Mouse (Mus musculus): ENCODE measurements around the gene Steap3. TPM values are rescaled to one million over a fixed set of nuclear protein-coding genes. Genes with fewer than 3 reads are reported as not detected.

Gene Steap3
- polyA plus RNA-seq, 1 experiment from 2014 or later = 3.2 TPM

DNA sequence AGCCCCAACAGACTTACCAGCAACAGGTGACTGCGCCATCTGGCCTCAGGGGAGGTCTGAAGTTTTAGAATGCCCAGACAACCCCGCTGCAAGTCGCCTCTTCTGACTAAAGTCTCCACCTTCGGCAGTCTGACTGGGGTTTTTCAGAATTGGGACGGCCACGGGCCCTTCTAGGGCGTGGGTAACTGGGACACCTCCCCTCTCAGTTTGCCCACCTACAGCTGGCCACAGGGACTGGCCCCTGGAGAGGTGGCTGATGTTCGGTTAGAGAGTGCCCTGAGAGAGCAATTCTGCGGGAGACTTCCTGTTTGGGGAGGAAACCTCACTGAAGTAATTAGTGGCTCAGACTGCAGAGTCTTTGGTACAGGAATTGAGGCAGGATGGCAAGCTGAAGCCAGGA lies 13.8 kb downstream of the Steap3 start:
- 64% methylated on average over 9 of the region's 9 CpGs for WGBS

DNA sequence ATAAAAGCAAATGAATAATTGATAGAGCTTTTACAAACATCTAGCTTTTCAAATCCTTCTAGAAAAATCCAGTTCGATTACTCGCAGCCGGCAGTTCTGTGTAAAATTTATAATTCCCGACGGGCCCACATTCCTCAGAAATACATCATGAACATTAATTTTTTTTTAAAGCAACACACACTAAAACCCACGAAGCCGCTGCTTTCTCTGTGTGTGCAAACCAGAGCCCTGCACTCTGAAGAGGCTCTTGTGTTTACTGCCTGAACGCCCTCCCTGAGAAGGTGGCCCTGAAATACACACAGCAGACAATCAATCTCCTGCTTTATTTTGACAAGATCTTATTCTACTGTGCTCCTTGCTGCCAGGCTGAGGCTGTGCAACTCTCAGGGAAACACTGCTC lies 14.3 kb downstream of the Steap3 start:
- H3K27ac ChIP-seq (replicated peaks; ENCODE audit: low read depth, low read length) = no peak overlapping the region
- no peak overlapping the region for H3K4me2 ChIP-seq (ENCODE audit: low read length)
- ATAC-seq (ENCODE audit: low FRiP score, low TSS enrichment) = no peak
- no peaks in the 10 kb centered on the region for H3K27me3 ChIP-seq (ENCODE audit: control insufficient read depth, insufficient read depth, low read length)
- H3K4me3 ChIP-seq (replicated peaks; ENCODE audit: low read depth, low read length) = no peak overlapping the region
- 82% methylated on average over 8 of the region's 8 CpGs for WGBS
- DNase-seq = no peak
- H3K9me3 ChIP-seq (ENCODE audit: control insufficient read depth, low read length) = no peaks in the 10 kb centered on the region
- no peaks in the 10 kb centered on the region for H3K4me1 ChIP-seq (ENCODE audit: control insufficient read depth, insufficient read depth, low read length)
- H3K36me3 ChIP-seq (ENCODE audit: control insufficient read depth, insufficient read depth, low read length) = no peaks in the 10 kb centered on the region
- no peak overlapping the region for H3K9ac ChIP-seq (replicated peaks; ENCODE audit: low read length)

More for the DNA sequence above, 13.8 kb downstream of the Steap3 start:
- no peak overlapping the region for H3K4me2 ChIP-seq (ENCODE audit: low read length)
- no peak overlapping the region for H3K27ac ChIP-seq (replicated peaks; ENCODE audit: low read depth, low read length)
- no peaks in the 10 kb centered on the region for H3K9me3 ChIP-seq (ENCODE audit: control insufficient read depth, low read length)
- no peak overlapping the region for H3K9ac ChIP-seq (replicated peaks; ENCODE audit: low read length)
- no peak overlapping the region for H3K4me3 ChIP-seq (replicated peaks; ENCODE audit: low read depth, low read length)
- H3K36me3 ChIP-seq (ENCODE audit: control insufficient read depth, insufficient read depth, low read length) = no peaks in the 10 kb centered on the region
- DNase-seq = no peak
- H3K4me1 ChIP-seq (ENCODE audit: control insufficient read depth, insufficient read depth, low read length) = no peaks in the 10 kb centered on the region
- ATAC-seq (ENCODE audit: low FRiP score, low TSS enrichment) = no peak
- no peaks in the 10 kb centered on the region for H3K27me3 ChIP-seq (ENCODE audit: control insufficient read depth, insufficient read depth, low read length)

DNA sequence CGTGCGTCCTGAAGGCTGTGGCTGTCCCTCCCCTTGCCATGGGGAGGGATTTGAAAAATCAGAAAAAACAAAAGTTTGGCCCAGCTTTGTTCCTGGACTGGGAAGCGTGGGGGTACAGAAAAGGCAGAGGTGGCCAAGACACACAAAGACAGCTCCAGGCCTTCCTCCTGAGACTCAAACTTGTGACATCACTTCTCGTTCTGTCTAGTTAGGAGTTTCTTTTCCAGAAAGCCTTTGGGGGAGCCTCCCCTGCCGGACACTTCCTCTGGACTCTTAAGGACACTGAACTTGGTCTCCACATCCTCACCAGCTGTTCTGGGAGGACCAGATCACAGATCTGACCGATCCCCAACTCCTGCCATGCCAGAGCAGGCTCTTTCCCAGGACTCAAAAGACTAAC lies 18.8 kb downstream of the Steap3 start:
- ATAC-seq (ENCODE audit: low FRiP score, low TSS enrichment) = no peak
- Histone ChIP-seq H3K36me3 (ENCODE audit: control insufficient read depth, insufficient read depth, low read length) (no peaks in the 10 kb centered on the region), H3K27me3 (ENCODE audit: control insufficient read depth, insufficient read depth, low read length) (no peaks in the 10 kb centered on the region), H3K4me2 (ENCODE audit: low read length) (no peak overlapping the region), H3K27ac (replicated peaks; ENCODE audit: low read depth, low read length) (no peak overlapping the region), H3K9ac (replicated peaks; ENCODE audit: low read length) (no peak overlapping the region), H3K9me3 (ENCODE audit: control insufficient read depth, low read length) (no peaks in the 10 kb centered on the region), H3K4me3 (replicated peaks; ENCODE audit: low read depth, low read length) (no peak overlapping the region), H3K4me1 (ENCODE audit: control insufficient read depth, insufficient read depth, low read length) (no peaks in the 10 kb centered on the region)
- no peak for DNase-seq
- WGBS = 79% methylated on average over 6 of the region's 6 CpGs

DNA sequence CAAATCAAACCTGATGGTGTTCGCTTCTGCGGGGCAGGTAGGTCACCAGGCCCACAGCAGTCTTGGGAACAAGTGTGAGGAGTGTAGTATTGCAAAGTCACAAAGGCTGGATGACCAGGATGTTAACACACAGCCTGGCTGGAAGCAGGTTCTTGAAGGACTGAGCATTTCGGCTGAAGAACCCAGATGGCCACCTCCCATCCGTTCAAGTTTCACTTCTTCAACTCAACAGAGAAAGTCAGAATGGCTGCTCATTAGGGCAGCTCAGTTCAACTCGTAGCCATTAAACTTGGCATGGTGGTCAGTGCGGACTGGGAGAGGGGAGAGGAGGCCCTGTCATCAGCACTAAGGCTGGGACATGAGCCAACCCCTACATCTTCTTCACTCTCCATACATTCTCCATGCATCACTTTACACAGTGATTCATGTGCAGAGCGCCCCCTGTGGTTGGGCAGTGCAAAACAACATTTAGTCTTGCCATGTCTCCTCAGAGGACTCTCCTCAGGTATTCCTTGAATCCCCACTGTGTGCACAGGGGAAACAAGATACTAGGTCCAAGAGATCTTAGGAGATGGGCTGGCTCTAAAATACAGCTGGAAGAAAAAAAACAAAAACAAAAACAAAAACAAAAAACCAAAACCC lies 19.9 kb downstream of the Steap3 start:
- no peak overlapping the region for H3K4me3 ChIP-seq (replicated peaks; ENCODE audit: low read depth, low read length)
- no peak overlapping the region for H3K4me2 ChIP-seq (ENCODE audit: low read length)
- H3K9ac ChIP-seq (replicated peaks; ENCODE audit: low read length) = no peak overlapping the region
- H3K9me3 ChIP-seq (ENCODE audit: control insufficient read depth, low read length) = no peaks in the 10 kb centered on the region
- no peaks in the 10 kb centered on the region for H3K36me3 ChIP-seq (ENCODE audit: control insufficient read depth, insufficient read depth, low read length)
- H3K27me3 ChIP-seq (ENCODE audit: control insufficient read depth, insufficient read depth, low read length) = no peaks in the 10 kb centered on the region
- H3K27ac ChIP-seq (replicated peaks; ENCODE audit: low read depth, low read length) = no peak overlapping the region
- 90% methylated on average over 7 of the region's 7 CpGs for WGBS
- no peak for ATAC-seq (ENCODE audit: low FRiP score, low TSS enrichment)
- no peaks in the 10 kb centered on the region for H3K4me1 ChIP-seq (ENCODE audit: control insufficient read depth, insufficient read depth, low read length)
- DNase-seq = no peak

DNA sequence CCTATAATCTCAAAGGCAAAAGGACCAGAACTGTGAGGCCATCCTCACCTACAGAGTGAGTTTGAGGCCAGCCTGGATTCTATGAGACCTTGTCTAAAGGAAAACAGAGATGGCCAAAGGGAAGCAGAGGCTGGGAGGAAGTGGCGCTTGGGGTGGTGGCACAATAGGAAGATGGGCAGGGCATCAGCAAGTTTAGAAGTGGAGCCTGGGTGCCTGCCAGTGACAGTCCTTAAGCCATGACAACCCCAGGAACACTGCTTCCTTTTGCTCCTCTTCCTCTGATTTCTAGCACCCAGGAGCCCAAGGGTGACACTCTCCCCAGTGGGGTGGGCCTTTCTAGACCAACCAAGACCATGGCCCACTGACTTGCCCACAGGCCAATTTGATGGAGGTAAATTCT lies 21.3 kb downstream of the Steap3 start:
- Histone ChIP-seq H3K9ac (replicated peaks; ENCODE audit: low read length) (no peak overlapping the region), H3K27me3 (ENCODE audit: control insufficient read depth, insufficient read depth, low read length) (no peaks in the 10 kb centered on the region), H3K27ac (replicated peaks; ENCODE audit: low read depth, low read length) (no peak overlapping the region), H3K9me3 (ENCODE audit: control insufficient read depth, low read length) (no peaks in the 10 kb centered on the region), H3K4me3 (replicated peaks; ENCODE audit: low read depth, low read length) (no peak overlapping the region), H3K4me1 (ENCODE audit: control insufficient read depth, insufficient read depth, low read length) (no peaks in the 10 kb centered on the region), H3K4me2 (ENCODE audit: low read length) (no peak overlapping the region), H3K36me3 (ENCODE audit: control insufficient read depth, insufficient read depth, low read length) (no peaks in the 10 kb centered on the region)
- 87% methylated on average over 1 of the region's 1 CpGs for WGBS
- ATAC-seq (ENCODE audit: low FRiP score, low TSS enrichment) = no peak
- no peak for DNase-seq

DNA sequence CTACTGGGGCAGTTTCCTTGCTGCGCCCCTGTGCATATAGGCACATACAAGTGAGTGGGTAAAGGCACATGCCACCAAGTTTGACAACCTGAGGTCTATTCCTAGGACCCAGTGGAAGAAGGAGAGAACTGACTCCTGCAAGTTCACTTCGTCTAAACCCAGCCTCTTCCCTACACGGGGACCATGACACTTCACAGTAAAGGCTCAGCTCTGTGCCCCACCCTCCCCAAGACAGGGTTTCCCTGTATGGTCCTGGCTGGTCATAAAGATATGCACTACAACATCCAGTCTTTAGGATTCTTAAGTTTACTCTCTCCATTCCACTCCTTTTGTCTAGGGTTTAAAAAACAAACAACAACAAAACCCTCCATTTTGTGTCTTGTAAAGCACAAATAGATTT lies 21.9 kb downstream of the Steap3 start:
- DNase-seq (no peak), ATAC-seq (ENCODE audit: low FRiP score, low TSS enrichment) (no peak)
- H3K9me3 ChIP-seq (ENCODE audit: control insufficient read depth, low read length) = no peaks in the 10 kb centered on the region
- WGBS = 90% methylated on average over 3 of the region's 3 CpGs
- H3K27me3 ChIP-seq (ENCODE audit: control insufficient read depth, insufficient read depth, low read length) = no peaks in the 10 kb centered on the region
- no peak overlapping the region for H3K4me3 ChIP-seq (replicated peaks; ENCODE audit: low read depth, low read length)
- no peak overlapping the region for H3K27ac ChIP-seq (replicated peaks; ENCODE audit: low read depth, low read length)
- no peak overlapping the region for H3K4me2 ChIP-seq (ENCODE audit: low read length)
- no peaks in the 10 kb centered on the region for H3K36me3 ChIP-seq (ENCODE audit: control insufficient read depth, insufficient read depth, low read length)
- no peaks in the 10 kb centered on the region for H3K4me1 ChIP-seq (ENCODE audit: control insufficient read depth, insufficient read depth, low read length)
- no peak overlapping the region for H3K9ac ChIP-seq (replicated peaks; ENCODE audit: low read length)

DNA sequence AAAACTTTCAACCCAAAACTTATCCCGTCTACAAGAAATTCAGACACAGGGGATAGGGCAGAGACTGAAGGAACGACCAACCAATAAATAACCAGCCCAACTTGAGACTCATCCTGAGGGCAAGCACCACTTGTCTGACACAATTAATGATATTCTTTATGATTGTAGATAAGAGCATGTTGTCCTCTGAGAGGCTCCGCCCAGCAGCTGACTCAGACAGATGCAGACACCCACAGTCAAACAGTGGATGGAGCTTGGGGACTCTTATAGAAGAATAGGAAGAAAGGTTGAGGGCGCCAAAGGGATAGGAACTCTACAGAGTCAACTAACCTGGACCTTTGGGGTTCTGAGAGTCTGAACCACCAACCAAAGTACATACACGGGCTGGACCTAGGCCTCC lies 22.7 kb downstream of the Steap3 start:
- Histone ChIP-seq H3K9me3 (ENCODE audit: control insufficient read depth, low read length) (no peaks in the 10 kb centered on the region), H3K27ac (replicated peaks; ENCODE audit: low read depth, low read length) (no peak overlapping the region), H3K9ac (replicated peaks; ENCODE audit: low read length) (no peak overlapping the region), H3K36me3 (ENCODE audit: control insufficient read depth, insufficient read depth, low read length) (no peaks in the 10 kb centered on the region), H3K4me3 (replicated peaks; ENCODE audit: low read depth, low read length) (no peak overlapping the region), H3K4me2 (ENCODE audit: low read length) (no peak overlapping the region), H3K27me3 (ENCODE audit: control insufficient read depth, insufficient read depth, low read length) (no peaks in the 10 kb centered on the region), H3K4me1 (ENCODE audit: control insufficient read depth, insufficient read depth, low read length) (no peaks in the 10 kb centered on the region)
- WGBS = 90% methylated on average over 5 of the region's 5 CpGs
- no peak for ATAC-seq (ENCODE audit: low FRiP score, low TSS enrichment)
- no peak for DNase-seq

DNA sequence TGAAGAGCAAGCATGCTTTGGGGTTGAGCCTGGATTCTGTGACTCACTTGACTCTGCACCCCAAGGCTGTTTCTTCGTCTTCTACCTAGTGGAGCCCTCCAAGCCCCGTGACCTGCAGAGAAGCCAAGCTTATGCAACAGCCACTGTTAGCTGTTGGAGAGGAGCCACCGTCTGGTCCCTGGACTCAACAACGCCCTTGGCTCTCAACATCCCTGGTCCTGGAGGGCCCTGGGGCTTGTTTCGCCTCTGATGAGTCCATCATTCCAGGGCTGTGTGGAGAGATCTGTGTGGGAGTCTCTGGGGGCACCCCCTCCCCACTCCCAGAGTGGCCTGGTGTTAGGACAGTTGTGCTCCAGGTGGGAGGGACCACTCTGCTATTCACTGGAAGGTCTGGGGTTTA lies 24.3 kb downstream of the Steap3 start:
- Histone ChIP-seq H3K4me1 (ENCODE audit: control insufficient read depth, insufficient read depth, low read length) (no peaks in the 10 kb centered on the region), H3K27me3 (ENCODE audit: control insufficient read depth, insufficient read depth, low read length) (no peaks in the 10 kb centered on the region), H3K4me3 (replicated peaks; ENCODE audit: low read depth, low read length) (no peak overlapping the region), H3K36me3 (ENCODE audit: control insufficient read depth, insufficient read depth, low read length) (no peaks in the 10 kb centered on the region), H3K4me2 (ENCODE audit: low read length) (no peak overlapping the region), H3K27ac (replicated peaks; ENCODE audit: low read depth, low read length) (no peak overlapping the region), H3K9ac (replicated peaks; ENCODE audit: low read length) (no peak overlapping the region), H3K9me3 (ENCODE audit: control insufficient read depth, low read length) (no peaks in the 10 kb centered on the region)
- DNase-seq (no peak), ATAC-seq (ENCODE audit: low FRiP score, low TSS enrichment) (no peak)
- WGBS = 77% methylated on average over 5 of the region's 5 CpGs

DNA sequence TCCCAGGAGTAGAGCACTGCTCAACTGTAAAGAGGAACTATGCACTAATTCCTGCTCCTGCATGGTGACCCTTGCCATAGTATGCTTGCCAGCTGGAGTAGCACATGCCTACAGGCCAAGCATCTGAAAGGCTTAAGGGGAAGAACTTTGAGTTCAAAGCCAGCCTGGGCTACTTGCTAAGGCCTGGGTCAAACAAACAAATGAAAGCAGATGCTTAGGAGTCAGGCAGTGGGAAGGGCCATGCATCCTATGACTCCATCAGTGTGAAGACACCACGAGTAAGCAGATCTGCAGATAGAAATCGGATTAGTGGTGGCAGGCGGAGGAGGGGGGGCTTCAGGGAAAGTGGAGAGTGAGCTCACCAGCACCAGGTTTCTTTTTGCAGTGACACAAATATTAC lies 25.2 kb downstream of the Steap3 start:
- Histone ChIP-seq H3K4me1 (ENCODE audit: control insufficient read depth, insufficient read depth, low read length) (no peaks in the 10 kb centered on the region), H3K27ac (replicated peaks; ENCODE audit: low read depth, low read length) (no peak overlapping the region), H3K9me3 (ENCODE audit: control insufficient read depth, low read length) (no peaks in the 10 kb centered on the region), H3K4me3 (replicated peaks; ENCODE audit: low read depth, low read length) (no peak overlapping the region), H3K36me3 (ENCODE audit: control insufficient read depth, insufficient read depth, low read length) (no peaks in the 10 kb centered on the region), H3K4me2 (ENCODE audit: low read length) (no peak overlapping the region), H3K27me3 (ENCODE audit: control insufficient read depth, insufficient read depth, low read length) (no peaks in the 10 kb centered on the region), H3K9ac (replicated peaks; ENCODE audit: low read length) (no peak overlapping the region)
- 61% methylated on average over 3 of the region's 3 CpGs for WGBS
- ATAC-seq (ENCODE audit: low FRiP score, low TSS enrichment) (no peak), DNase-seq (no peak)
